Mouse (Mus musculus) kidney, postnatal 25 days (tissue): ENCODE data around the gene Rpe.
"Not testable (repeated sequence)": the region's sequence is repeated elsewhere in the genome, so short reads cannot be mapped to it uniquely, and the experiment has no call there.

Experiments used
- DNase-seq, 2 experiments: peaks; one replicate each; pipeline ENCODE4 v3.0.0; 2021; ENCODE audit warnings: mixed read lengths in 2 of 2

The Rpe gene

DNA sequence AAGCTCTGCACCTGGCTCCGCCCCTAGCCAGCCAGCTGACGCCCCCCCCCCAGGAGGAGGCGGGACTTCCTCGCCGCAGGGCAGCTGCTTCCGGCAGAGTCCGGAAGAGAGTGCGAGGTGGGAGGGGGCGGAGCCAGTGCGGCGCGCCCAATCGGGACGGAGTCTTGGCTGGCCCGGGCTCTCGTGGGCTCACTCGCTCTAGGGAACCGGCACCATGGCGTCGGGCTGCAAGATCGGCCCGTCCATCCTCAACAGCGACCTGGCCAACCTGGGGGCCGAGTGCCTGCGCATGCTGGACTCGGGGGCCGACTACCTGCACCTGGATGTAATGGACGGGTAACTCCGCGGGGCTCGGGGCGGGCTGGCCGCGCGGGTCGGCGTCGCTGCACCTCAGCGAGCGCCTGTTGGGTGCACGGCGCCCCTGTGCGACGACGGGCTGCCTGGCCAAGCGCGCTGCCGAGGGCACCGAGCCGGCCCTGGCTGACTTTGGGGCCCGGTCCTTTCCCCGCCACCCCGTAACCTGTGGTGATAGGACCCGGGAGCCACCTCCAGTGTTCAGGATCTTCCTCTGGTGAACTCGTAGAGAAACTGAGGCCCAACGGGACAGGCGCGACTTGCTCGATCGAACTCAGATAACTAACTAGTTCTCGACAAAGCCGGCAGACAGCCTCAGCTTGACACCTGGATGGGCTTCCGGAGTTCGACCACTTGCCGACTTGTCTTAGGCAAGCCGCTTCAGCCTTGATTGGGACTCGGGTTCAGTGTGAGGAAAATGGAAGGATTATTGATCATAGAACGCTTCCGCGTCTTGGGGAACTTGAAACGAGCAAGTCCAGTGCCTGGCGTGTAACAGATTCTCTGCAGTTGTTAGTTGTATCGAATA, at the start of gene Rpe:
Gene Rpe, plus strand, starts transcription at position 139 of the 883 bp plus-strand sequence.
- DNase-seq, result peak; percentile 94 to 97

GRCm38 (mm10) chr1:66655119-66655746, 45.4 kb upstream of the Rpe start:
- no peak for DNase-seq

- no peak for DNase-seq
Measured at GRCm38 (mm10) chr1:66655747-66656119, 44.9 kb upstream of the Rpe start.

DNA sequence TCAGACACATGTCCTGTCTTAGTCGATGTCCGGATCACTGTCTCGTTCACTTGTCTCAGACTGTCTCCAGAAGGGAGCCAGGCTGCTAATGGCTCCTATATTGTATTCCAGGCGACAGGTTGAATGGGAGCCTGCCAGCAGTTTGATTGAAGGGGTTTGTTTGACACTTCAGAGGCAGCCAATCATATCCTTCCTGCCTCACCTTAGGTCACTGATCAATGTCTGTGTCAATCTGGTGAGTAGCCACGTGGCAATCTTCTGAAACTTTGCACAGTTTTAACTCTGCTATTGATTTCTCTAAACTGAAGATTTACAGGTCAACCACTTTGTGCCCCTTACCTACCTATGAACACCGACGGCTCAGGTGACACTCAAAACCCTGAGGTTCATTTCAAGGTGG, 29.2 kb upstream of the Rpe start:
- no peak for DNase-seq

DNA sequence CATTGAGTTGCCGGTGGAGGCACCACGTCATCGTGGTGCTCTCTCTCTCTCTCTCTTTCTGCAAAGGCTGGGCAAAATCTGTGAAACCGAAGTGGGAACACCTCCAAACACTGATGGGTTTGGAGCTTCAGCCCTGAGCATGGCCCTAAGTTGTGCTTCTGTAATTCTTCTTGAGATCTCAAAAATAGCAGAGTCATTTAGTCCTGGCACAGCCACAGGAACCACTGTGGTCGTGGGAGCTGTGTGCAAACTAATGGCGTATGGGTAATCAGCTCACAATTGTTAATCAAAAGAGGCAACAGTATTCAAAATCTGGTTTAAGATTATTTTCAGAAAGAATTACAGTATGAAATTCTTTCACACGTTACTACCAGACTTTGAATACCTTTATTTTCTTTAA, 27.8 kb upstream of the Rpe start:
- DNase-seq, result no peak

- DNase-seq, result no peak
Measured at GRCm38 (mm10) chr1:66677928-66678327, 22.7 kb upstream of the Rpe start.

DNA sequence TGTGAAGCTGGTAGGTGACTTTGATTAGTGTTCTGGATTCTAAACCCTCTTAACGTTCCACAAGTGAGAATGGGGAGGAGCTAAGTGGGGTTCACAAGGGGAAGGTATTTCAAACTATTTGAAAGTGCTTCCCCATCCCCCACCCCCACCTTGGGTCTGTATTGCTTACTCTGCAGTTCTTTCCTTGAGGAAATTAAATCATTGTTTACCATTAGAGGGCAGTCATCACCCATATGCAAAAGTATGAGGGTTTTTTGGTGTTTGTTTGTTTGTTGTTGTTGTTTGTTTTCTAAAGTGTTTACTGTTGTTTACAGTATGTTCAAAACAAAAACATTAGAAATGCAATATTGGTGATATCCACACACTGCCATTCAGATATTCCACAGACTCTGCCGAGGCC, 22.0 kb upstream of the Rpe start:
- DNase-seq, result no peak

DNA sequence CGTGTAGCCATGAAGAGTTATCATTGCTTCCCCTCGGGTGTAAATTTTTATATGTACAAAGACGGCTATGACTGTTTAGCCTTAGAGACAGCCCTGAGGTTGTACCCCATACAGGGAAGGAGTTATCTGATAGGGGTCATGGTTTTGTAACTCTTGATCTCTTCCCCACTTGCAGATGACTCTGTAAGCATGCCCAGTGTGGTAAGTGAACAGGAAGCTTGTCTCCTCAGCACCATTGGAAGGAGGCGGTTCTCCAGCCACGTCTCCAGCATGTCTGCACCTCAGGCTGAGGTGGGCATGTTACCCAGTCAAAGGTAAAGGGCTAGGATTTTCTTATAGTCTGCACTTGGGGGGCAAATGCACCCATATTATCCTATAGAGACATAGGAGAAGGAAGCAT, 17.7 kb upstream of the Rpe start:
- no peak for DNase-seq

DNA sequence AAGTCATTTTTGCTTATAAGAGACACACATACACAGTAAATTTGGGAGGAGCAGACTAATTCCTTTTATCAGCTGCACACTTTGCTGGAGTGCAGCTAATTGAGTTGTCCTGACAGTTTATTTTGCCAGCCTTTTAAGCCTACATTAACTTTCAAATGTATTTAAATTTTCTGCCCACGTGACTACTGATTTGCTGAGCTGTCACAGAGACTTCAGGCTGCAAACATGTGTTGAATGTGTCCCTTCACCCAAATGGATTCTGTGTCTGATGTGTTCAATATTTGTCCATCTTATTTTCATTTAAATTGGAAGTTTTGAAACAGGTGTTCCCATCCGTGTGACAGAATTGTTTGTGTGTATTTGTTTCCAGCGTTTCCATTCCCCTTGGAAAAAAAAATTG, 8.9 kb upstream of the Rpe start:
- no peak for DNase-seq

DNA sequence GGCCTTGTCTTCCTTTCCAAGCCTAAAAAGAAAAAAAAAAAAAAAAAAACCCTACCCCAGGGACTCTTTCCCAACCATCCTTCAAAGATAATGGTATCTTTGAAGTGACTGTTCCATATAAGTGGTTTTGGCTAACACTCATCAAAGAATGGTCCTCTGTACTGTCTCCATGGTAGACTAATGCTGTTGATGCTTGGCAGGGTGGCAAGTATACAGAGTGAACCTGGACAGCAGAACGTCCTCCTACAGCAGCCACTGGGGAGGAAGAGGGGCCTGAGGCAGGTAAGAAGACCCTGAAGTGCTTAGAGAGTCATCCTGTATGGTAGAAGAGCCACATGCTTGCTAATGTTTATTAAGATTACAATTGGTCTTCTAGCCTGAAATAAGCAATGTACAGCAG, 8.3 kb upstream of the Rpe start:
- DNase-seq, result no peak

- DNase-seq, result no peak
Measured at GRCm38 (mm10) chr1:66692780-66693392, 7.7 kb upstream of the Rpe start.

DNA sequence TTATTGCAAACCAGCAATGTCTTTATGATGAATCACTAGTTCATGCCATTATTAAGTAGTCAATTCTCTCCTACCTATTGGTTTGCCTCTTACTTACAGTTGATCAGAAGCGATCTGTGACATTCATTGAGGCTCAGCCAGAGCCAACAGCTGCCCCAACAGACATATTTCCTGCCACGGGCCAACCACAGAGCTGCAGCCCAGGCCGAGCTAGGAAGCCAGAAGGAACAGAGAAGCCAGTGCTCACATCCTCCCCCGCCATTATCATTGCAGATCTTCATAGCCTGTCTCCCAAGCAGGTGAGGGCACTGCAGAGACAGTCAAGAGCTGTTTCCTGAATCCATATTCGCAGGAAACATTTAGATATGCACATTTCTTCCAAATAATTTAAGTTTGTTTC, 6.4 kb upstream of the Rpe start:
- no peak for DNase-seq

- no peak for DNase-seq
Measured at GRCm38 (mm10) chr1:66695296-66695695, 5.3 kb upstream of the Rpe start.

DNA sequence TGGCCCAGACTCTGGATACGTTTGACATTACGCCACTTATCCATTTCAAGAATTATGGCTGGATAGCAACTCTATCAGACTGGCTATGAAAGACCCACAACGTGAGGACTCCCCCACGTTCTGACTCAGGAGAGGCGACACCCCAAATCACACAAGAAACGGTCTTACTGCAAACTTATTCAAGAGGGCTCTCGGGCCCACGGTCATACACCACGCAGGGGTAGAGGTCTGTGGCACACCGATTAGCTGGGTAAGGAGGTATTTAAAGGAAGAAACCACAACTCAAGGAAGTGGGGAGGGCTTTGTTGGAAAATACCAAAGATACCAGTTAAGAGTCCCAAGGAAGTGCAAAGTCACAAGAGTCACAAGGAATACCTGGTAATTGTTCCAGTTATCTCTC, 1.0 kb upstream of the Rpe start:
- not testable (repeated sequence) for DNase-seq

GRCm38 (mm10) chr1:66700149-66700692, 410 bp upstream of the Rpe start:
- DNase-seq, result no peak

GRCm38 (mm10) chr1:66701576-66701940, 927 bp downstream of the Rpe start:
- DNase-seq, result no peak

- DNase-seq, result no peak
Measured at GRCm38 (mm10) chr1:66702623-66703345, 2.2 kb downstream of the Rpe start.

DNA sequence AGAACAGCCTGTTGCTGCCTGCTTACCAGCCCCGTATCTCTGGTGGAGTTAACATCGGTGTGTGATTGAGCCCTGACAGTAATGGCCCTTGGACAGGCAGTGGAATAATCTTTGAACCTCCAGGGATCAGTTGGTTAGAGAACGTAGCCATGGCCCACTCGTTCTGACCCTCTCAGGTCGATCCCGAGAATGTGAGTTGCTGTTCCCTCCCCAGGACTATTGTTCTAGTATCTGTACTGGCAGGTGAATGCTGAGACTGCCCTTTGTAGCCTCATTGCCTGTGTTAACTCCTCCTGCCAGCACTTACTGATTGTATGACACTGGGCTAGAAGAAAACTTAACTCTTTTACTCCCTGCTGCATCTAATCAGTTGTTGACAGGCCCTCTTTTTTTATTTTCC, 3.9 kb downstream of the Rpe start:
- DNase-seq, result no peak

DNA sequence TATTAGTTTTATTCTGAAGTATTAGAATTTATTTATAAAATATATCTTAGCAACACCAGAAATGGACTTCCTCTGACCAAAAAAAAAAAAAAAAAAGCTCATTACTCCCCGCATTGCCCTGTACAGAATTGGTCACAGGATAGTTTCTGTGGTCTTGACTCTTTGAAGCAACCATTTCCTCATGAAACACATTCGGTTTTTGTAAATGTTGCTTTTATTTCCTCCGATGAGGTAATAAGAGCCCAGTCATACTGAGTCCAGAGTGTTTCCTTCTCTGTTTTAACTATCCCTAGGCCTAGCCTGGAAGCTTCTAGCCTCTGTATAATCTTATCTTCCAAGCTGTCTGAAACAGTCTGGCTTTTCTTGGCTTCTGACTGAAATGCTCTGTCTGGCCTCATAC, 12.2 kb downstream of the Rpe start:
- DNase-seq, result no peak

DNA sequence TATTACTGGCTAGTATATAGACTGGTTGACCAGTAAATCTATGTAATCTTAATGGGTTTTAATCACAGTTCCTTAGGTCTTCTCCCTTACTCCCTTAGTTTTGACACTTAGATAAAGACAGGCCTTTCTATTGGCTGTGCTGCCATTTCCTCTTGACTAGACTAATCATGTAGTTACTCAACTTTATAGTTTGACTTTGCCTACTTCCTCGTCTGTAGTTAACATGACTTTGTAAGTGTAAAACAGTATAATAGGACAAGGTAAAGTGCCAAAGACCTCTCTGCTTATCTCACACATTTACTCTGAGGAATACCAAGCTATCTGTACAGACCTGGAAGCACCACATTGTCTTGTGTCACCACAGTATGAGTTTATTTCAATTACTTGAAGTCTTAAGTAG, 29.9 kb downstream of the Rpe start:
- no peak for DNase-seq

- no peak for DNase-seq
Measured at GRCm38 (mm10) chr1:66768764-66769163, 68.1 kb downstream of the Rpe start.
